Mouse (Mus musculus) right cerebral cortex, postnatal 25 days (tissue): ENCODE data around the gene Olfr239.
"Not testable (repeated sequence)": the region's sequence is repeated elsewhere in the genome, so short reads cannot be mapped to it uniquely, and the experiment has no call there.

Experiments
- DNase-seq: peaks from one replicate; pipeline ENCODE4 v3.0.0; 2022

Gene Olfr239

DNA sequence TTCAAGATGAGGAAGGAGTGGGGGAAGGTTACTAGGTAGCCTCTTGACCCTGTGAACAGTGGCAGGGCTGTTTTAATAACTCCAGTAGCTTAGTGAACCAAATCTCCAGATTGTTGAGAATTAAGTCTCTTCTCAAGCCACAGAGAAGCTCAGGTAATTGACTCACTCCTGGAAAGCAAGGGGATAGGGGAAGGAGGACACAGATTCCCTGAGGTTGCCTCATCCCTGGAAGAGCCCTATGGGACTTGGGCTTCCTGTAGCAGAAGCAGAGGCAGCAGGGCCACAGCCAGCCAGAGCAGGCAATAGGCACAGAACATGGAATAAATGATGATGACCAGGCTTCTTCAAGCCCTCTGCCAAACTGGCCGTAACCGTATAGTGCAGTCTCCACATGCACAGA lies at the start of gene Olfr239:
Gene Olfr239 (plus strand): TSS at position 301 of the 400 bp plus-strand sequence.
- not testable (repeated sequence) for DNase-seq

GRCm38 (mm10) chr17:33168147-33168546 lies 23.0 kb upstream of the Olfr239 start, which contains the start of gene Olfr55:
TSS of gene Olfr55 (plus strand) at chr17:33168447.
- not testable (repeated sequence) for DNase-seq

DNA sequence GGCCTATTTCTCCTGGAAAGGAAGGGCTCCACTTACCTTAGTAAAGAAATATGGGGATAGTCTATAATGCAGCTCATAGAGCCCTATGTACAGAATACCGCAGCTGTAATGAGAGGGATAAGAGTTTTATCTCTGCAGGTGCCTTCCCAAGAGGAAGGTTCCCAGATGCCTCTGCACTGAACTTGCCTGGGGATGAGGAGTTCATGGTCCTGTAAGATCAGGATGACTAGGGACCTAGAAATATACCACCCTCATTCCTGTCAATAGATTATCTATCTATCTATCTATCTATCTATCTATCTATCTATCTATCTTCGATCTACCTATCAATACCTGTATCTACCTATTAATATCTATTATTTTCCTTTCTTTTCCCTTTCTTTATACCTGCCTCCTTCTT lies 30.5 kb downstream of the Olfr239 start, which contains the start of gene Olfr1564:
Gene Olfr1564 (minus strand): TSS at position 101 of the 400 bp plus-strand sequence.
- DNase-seq, result no peak

DNA sequence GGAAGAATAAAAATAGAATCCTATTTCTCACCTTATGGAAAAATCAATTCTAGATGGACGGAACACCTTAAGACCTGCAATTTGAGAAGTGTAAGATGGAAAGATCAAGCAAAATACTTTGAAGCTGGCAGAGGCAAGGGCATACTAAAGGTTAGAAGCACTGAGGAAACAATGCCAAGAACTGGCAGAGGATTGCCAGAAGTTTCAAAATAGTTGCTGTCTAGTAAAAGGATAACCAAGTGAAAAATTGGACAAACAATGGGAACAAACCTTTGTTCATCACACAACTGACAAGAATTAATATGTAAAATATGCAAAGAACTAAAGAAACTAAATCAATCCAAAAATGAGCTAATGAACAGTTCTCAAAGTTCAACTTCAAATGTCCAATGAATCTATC lies 45.5 kb downstream of the Olfr239 start:
- not testable (repeated sequence) for DNase-seq
